Mouse (Mus musculus) thymus, postnatal 25 days (tissue): ENCODE data around the gene Tmod3.
"Not testable (repeated sequence)": the region's sequence is repeated elsewhere in the genome, so short reads cannot be mapped to it uniquely, and the experiment has no call there.

Source experiments
- DNase-seq: peaks from one replicate; pipeline ENCODE4 v3.0.0; 2022

The Tmod3 gene

GRCm38 (mm10) chr9:75553719-75554118, 5.7 kb downstream of the Tmod3 start:
- DNase-seq: no peak

GRCm38 (mm10) chr9:75551342-75551741, 8.1 kb downstream of the Tmod3 start:
- no peak for DNase-seq

- DNase-seq: no peak
Measured at GRCm38 (mm10) chr9:75549010-75549409, 10.4 kb downstream of the Tmod3 start.

- DNase-seq: no peak
Measured at GRCm38 (mm10) chr9:75546885-75547553, 12.4 kb downstream of the Tmod3 start.

GRCm38 (mm10) chr9:75545514-75545913, 13.9 kb downstream of the Tmod3 start:
- no peak for DNase-seq

- DNase-seq: peak; percentile 39
Measured at GRCm38 (mm10) chr9:75541497-75541896, 18.0 kb downstream of the Tmod3 start.

- DNase-seq: no peak
Measured at GRCm38 (mm10) chr9:75536422-75536821, 23.0 kb downstream of the Tmod3 start.

GRCm38 (mm10) chr9:75534431-75534962, 25.0 kb downstream of the Tmod3 start:
- DNase-seq: no peak

GRCm38 (mm10) chr9:75532989-75533388, 26.5 kb downstream of the Tmod3 start:
- not testable (repeated sequence) for DNase-seq

GRCm38 (mm10) chr9:75532461-75532860, 27.0 kb downstream of the Tmod3 start:
- DNase-seq: no peak

- DNase-seq: no peak
Measured at GRCm38 (mm10) chr9:75529358-75529757, 30.1 kb downstream of the Tmod3 start.

GRCm38 (mm10) chr9:75528096-75528495, 31.4 kb downstream of the Tmod3 start:
- DNase-seq: no peak

GRCm38 (mm10) chr9:75527368-75528059, 31.9 kb downstream of the Tmod3 start:
- no peak for DNase-seq

- DNase-seq: no peak
Measured at GRCm38 (mm10) chr9:75523646-75524045, 35.8 kb downstream of the Tmod3 start.

- DNase-seq: no peak
Measured at GRCm38 (mm10) chr9:75522217-75522616, 37.2 kb downstream of the Tmod3 start.

- peak; percentile 70 for DNase-seq
Measured at GRCm38 (mm10) chr9:75521788-75522187, 37.7 kb downstream of the Tmod3 start.

- DNase-seq: no peak
Measured at GRCm38 (mm10) chr9:75520940-75521339, 38.5 kb downstream of the Tmod3 start.

GRCm38 (mm10) chr9:75517751-75518150, 41.7 kb downstream of the Tmod3 start:
- no peak for DNase-seq

- peak; percentile 42 for DNase-seq
Measured at GRCm38 (mm10) chr9:75515464-75516113, 43.9 kb downstream of the Tmod3 start.

GRCm38 (mm10) chr9:75511236-75511939, 48.1 kb downstream of the Tmod3 start:
- DNase-seq: no peak

GRCm38 (mm10) chr9:75504311-75504710, 55.1 kb downstream of the Tmod3 start:
- DNase-seq: no peak

GRCm38 (mm10) chr9:75498571-75498970, 60.9 kb downstream of the Tmod3 start:
- no peak for DNase-seq

- no peak for DNase-seq
Measured at GRCm38 (mm10) chr9:75495945-75496344, 63.5 kb downstream of the Tmod3 start.
